Mouse (Mus musculus) thymus, postnatal 0 days (tissue): ENCODE measurements at regions not wholly inside any gene's neighbourhood (a gene's known extent, or its start where the extent isn't known, plus 50 kb on each side); places are given as distances from the start of the nearest gene placed in this dataset.

Experiments
- DNase-seq: peaks from one replicate; pipeline ENCODE4 v3.0.0-alpha.2; 2015; ENCODE audit warnings: low spot score

GRCm38 (mm10) chr7:136501855-136502847 is 392.3 kb upstream of the Mgmt start:
- DNase-seq = no peak

- DNase-seq = no peak
Measured at GRCm38 (mm10) chr7:136511389-136511788, 383.0 kb upstream of the Mgmt start.

DNA sequence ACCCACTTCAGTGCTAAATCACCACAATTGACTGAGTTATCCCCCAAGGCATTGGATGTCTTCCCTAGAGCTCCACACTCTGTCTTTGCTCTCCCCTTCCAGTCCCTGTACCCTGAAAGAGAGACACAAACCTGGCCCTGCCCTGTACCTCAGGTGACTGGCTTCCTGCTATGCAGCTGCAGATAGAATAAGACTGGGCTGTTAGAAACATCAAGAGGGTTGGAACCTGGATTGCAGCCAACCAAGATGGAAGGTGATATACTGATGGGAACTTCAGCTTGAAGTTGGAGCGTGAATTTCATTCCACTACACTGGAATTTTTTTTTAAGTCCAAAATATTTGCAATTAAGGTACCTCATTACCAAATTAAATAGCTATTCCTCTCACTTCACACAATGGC is 379.0 kb upstream of the Mgmt start:
- no peak for DNase-seq

- DNase-seq = no peak
Measured at GRCm38 (mm10) chr7:136525821-136526220, 368.6 kb upstream of the Mgmt start.

GRCm38 (mm10) chr7:136530006-136530785 is 364.2 kb upstream of the Mgmt start:
- no peak for DNase-seq

DNA sequence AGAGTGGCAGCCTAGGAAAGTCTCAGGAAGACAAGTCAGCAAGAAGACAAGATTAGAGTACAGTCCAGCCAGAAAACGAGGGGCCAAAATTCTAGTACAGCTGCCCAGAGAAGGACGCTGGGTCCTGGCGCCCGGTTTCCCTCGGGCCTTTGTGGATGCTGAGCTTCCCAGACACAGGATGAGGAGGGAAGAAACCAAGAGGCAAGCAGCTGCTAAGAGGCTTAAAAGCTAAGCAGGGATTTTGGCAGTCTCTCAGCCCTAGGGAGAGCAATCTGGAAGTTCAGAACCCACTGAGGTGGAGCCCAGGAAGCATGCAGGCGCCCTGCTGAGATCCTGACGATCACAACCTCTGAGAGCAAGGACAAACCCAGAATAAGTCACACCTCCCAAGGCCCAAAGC is 363.1 kb upstream of the Mgmt start:
- DNase-seq = no peak

- DNase-seq = no peak
Measured at GRCm38 (mm10) chr7:136541876-136542655, 352.3 kb upstream of the Mgmt start.

DNA sequence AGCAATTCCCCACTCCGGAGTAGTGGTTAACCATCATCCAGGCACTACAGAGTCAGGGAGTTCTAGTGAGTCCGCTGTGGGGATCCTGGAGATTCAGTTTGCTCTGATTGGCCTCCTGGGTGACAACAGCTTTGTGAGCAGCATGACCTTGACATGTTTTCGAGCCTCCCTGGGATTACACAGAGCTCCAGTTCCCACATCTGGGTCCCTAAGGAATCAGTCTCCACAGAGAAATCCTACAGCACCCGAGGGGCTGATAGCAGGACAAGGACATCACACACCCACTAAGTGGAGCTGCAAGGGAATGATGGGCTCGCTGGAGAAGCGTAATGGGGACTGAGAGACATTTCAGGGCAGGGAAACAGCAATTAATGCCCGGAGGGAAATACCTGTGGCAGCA is 351.5 kb upstream of the Mgmt start:
- DNase-seq = no peak

DNA sequence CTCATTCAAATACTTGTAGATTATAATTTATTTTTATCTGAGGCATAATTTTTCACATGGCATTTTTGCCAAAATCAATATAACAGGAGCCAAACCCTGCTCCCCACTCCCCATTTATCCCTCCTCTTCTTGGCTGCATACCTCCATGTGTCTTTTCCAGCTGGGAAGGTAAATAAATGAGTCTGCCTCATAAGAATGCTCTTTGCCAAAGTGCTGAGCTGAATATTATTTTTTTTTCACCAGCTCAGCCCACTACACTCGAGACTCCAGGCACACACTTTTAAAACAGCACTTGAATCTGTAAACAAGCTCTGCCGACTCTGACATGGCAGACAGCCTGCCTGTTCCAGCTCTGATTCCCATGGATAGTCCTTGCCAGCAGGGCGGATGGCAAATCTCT is 346.6 kb upstream of the Mgmt start:
- DNase-seq = no peak

DNA sequence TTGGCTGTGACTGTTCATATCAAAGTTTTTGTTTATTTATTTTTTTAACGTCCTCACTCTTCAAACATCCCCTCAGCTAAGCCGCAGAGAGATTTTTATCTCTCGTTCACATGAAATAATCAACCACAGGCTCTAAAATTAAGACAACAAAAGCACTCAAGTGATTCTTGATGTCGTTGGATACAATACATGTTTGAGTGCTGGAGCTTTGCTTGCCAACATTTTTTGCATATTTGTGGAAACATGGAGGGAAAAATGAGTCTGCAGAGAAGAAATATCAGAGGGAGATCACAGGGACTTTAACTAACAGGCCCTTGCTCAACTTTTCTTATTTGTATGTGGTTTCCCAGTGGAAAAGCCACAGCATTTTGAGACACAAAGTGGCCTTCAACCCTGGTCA is 338.0 kb upstream of the Mgmt start:
- no peak for DNase-seq

GRCm38 (mm10) chr7:136559536-136559935 is 334.9 kb upstream of the Mgmt start:
- no peak for DNase-seq

GRCm38 (mm10) chr7:136570911-136571310 is 323.5 kb upstream of the Mgmt start:
- no peak for DNase-seq

DNA sequence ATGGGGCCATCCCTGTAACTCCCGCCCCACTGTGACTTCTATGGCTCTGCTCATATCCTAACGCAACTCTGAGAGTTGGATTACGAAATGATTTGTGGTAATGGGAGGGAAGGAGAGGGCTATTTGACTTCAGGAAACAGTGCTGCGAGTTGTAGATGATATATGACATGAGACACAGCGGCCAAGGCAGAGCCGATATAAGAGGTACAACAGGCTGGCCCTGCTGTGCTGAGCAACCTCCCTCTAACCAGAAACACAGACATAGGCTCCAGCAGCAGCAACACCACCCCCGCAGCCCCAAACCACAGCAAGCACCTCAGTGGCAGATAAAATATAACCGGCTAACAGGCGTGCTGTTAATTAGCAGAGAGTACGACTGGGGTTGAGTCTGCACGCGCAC is 312.5 kb upstream of the Mgmt start:
- no peak for DNase-seq

DNA sequence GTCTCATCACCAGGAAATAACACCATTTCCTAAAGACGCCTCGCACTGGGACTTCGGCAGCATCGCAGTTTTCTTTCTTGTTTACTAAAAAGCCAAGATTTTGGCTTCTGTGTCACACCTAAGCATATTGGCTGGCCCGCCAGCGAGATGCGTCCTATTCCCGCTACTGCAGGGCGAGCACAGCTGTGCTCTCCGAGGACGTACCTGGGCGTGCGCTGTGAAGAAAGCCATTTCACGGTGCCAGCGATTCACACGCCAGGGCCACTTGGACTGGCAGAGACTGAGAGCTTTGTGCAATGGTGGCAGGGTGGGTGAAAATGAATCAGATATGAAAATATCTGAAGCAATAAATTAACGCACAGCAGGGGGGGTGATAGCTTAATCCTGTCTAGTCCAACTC is 310.1 kb upstream of the Mgmt start:
- no peak for DNase-seq

- no peak for DNase-seq
Measured at GRCm38 (mm10) chr7:136588491-136588890, 305.9 kb upstream of the Mgmt start.

DNA sequence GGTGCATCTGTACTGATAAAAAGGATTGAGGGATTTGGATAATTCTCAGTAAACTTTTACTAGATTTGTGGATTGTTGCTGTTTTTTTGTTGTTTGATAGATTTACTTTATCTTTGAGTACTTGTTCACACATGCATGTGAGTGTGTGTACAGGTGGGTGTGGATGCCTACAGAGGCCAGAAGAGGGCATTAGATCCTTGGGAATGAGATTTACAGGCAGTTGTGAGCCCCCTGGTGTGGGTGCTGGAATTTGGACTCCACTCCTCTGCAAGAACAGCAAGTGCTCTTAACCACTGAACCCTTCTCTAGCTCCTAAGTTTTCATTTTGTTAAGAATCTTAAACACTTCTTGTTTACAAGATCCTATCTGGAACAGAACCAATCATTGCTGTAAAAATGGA is 303.5 kb upstream of the Mgmt start:
- no peak for DNase-seq

- no peak for DNase-seq
Measured at GRCm38 (mm10) chr7:136607278-136608120, 286.9 kb upstream of the Mgmt start.

DNA sequence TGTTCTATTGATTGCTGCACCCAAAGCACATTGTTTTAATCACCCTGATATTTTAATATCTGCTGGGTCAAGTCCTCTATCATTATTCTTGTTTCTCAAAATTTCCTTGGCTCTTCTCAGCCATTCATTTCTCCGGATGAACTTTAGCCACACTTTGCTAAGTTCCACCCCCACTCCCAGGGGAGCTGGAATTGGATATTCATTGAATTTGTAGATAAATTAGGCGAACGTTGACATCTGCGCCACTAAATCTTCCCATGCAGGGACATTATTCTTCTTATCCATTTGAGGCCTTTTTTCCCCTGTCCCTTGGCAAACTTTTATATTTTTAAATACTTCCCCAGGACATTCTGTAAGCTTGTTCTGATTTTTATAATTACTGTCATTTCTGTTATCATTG is 280.9 kb upstream of the Mgmt start:
- no peak for DNase-seq

DNA sequence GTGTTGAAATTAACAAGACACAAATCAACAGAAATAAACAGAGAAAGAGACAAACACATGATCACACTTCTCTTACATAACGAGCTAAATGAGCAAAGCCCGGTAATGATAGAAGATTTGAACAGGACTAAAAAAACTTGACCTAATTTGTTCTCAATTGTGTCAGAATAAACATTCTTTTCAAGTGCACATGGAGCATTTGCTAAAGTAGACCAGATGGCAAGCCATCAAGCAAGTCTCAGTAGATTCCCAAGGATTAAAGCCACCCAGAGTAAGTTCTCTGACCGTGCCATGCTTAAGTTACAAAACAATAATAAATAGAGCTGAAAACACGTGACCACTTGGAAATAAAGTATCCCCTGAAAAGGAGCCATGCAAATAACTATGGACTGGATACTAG is 269.9 kb upstream of the Mgmt start:
- DNase-seq = no peak

DNA sequence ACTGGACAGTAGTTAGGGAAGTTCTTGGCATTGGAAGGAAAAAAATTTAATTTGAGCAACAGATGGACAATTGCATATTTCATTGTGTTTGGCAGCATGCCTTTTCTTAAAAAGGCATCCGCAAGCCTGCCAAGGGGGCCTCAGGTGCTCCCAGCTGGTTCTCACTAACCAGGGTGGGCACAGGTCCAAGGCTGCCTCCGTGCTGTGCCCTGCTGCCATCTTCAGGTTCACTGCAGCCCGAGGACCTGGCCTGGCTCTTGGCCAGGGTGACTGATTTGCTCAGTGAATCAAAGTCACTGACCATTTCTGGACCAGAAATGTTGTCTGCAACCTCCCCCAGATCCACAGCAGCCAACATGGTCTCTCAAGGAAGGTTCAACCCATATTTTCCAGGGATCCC is 263.3 kb upstream of the Mgmt start:
- DNase-seq = no peak

DNA sequence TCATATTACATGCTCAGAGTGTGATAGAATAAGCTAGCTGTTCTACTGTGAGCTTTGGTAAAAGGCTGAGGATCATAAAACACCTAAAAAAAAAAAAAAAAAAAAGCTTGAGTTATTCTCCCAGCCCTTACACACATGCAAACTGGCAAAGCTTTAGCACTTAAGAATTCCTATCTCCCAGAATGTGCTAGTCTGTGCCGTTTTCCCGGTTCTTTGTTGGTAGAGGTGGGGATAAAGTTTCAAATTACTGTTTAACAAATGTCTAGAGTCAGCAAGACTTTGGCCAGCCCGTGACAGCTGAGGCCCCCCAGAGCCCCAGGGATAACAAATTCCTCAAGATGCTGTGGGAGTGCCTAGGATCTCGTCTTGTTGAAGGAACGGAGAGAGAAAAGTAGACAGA is 254.3 kb upstream of the Mgmt start:
- DNase-seq = no peak
